Mouse (Mus musculus): ENCODE results near the gene Numbl.

- TF ChIP-seq CTCF (conservative IDR thresholded peaks at IDR 0.05; ENCODE audit: low read length) (no peak), NANOG (IDR thresholded peaks at IDR 0.05; ENCODE audit: borderline replicate concordance, low read length) (no peak)
Measured at GRCm38 (mm10) chr7:27310996-27311535, 52.8 kb downstream of the Numbl start.

Data from E14TG2a.4 (cell line).